Mouse (Mus musculus) forebrain, embryonic 16.5 days (tissue): ENCODE measurements around the gene Igf1r. TPM values are rescaled to one million over a fixed set of nuclear protein-coding genes. Genes with fewer than 3 reads are reported as not detected.

Source experiments
- ATAC-seq: fragments of 200-750 bp; cut with Nextera tagmentation; 2 replicates; pipeline ENCODE4 v1.8.0; 2017; ENCODE audit warnings: mild to moderate bottlenecking, moderate library complexity
- H3K27ac ChIP-seq: fragments of 300-500 bp; sonication (generic); 2 replicates; pipeline ENCODE4 v1.5.1; 2014; ENCODE audit warnings: low read length, control low read depth
- H3K27me3 ChIP-seq: fragments of 300-500 bp; sonication (generic); replicated peaks from 2 replicates; pipeline ENCODE4 v1.6.1; 2014; ENCODE audit warnings: low read length; ENCODE audit not compliant: control insufficient read depth, insufficient read depth
- H3K36me3 ChIP-seq: fragments of 300-500 bp; sonication (generic); 2 replicates; pipeline ENCODE4 v1.6.1; 2014; ENCODE audit not compliant: control insufficient read depth, insufficient read depth
- H3K4me1 ChIP-seq: fragments of 300-500 bp; sonication (generic); replicated peaks from 2 replicates; pipeline ENCODE4 v1.6.1; 2014; ENCODE audit warnings: low read length; ENCODE audit not compliant: control insufficient read depth, insufficient read depth
- H3K4me2 ChIP-seq: fragments of 300-500 bp; sonication (generic); 2 replicates; pipeline ENCODE4 v1.6.1; 2014; ENCODE audit warnings: mild to moderate bottlenecking, low read length, control low read depth
- H3K4me3 ChIP-seq: fragments of 300-500 bp; sonication (generic); replicated peaks from 2 replicates; pipeline ENCODE4 v1.5.1; 2014; ENCODE audit warnings: mild to moderate bottlenecking, low read length, control low read depth
- H3K9ac ChIP-seq: fragments of 300-500 bp; sonication (generic); replicated peaks from 2 replicates; pipeline ENCODE4 v1.6.1; 2014; ENCODE audit warnings: low read depth, low read length, control low read depth
- H3K9me3 ChIP-seq: fragments of 300-500 bp; sonication (generic); 2 replicates; pipeline ENCODE4 v1.6.1; 2016; ENCODE audit warnings: low read length; ENCODE audit not compliant: control insufficient read depth
- WGBS: fragments of 180-500 bp; shearing (Covaris S2); extraction: QIAGEN DNeasy Blood & Tissue Kit; methylation state at CpG from one replicate; pipeline ENCODE4 v1.1.7; 2014; 5-methylcytosine and 5-hydroxymethylcytosine counted together
- polyA plus RNA-seq: library from polyadenylated mRNA; unstranded; fragments of >200 nt; fragmentation: Nextera tagmentation; extraction: Ambion mirVana; gene quantifications from 2 replicates; pipeline ENCODE4 v1.2.1, GENCODE M21; 2015

Igf1r gene
- polyA plus RNA-seq, 1 experiment from 2014 or later: 27.1 TPM

GRCm38 (mm10) chr7:68022188-68022587, 69.6 kb downstream of the Igf1r start:
- Histone ChIP-seq H3K4me3 (no peak overlapping the region), H3K4me2 (no peak overlapping the region), H3K4me1 (peaks cover 10% of the 10 kb centered on the region), H3K9me3 (no peaks in the 10 kb centered on the region), H3K36me3 (no peaks in the 10 kb centered on the region), H3K9ac (no peak overlapping the region), H3K27me3 (no peaks in the 10 kb centered on the region), H3K27ac (no peak overlapping the region)
- WGBS: 84% methylated on average over 6 of the region's 6 CpGs
- ATAC-seq: no peak

DNA sequence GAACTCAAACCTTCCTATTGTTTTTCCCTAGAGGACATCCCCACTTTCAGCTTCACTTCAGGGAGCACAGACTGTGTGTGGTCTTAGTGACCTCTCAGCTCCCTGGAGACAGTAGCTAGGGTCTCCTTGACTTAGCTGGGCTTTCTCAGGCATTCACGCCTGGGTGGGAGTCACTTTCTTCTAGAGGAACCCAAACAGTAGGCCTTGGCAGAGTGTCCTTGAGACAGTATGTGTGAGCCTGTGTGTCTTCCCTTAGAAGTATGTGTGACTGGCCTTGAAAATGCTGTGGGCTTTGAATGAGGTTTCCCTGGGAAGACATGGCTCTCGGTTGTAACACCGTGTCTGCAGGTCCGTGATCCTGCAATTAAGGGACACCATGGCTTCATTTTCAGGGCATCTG, 71.3 kb downstream of the Igf1r start:
- Histone ChIP-seq H3K4me2 (no peak overlapping the region), H3K4me3 (no peak overlapping the region), H3K4me1 (peaks cover 10% of the 10 kb centered on the region), H3K27ac (no peak overlapping the region), H3K36me3 (no peaks in the 10 kb centered on the region), H3K27me3 (no peaks in the 10 kb centered on the region), H3K9ac (no peak overlapping the region), H3K9me3 (no peaks in the 10 kb centered on the region)
- ATAC-seq: no peak
- 90% methylated on average over 4 of the region's 4 CpGs for WGBS

DNA sequence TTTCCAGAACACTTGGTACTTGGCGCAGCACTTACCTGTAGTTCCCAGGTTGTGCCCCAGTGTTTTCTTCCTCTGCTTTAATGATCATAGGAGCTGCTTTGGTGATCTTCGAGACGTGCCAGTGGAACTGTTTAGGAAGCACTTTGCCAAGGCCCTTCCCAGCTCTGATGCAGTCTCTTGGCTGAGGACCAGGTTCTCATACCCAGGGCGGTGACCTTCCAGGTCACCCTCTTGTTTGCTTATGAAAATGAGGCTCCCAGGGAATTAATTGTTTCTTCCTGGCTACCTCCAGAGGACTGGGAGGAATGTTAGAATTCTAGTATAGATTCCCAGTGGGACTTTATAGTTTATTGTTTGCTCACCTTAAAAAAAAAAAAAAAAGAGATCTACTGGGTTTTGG, 72.0 kb downstream of the Igf1r start:
- Histone ChIP-seq H3K27me3 (no peaks in the 10 kb centered on the region), H3K9ac (no peak overlapping the region), H3K9me3 (no peaks in the 10 kb centered on the region), H3K27ac (no peak overlapping the region), H3K36me3 (no peaks in the 10 kb centered on the region), H3K4me1 (peaks cover 13% of the 10 kb centered on the region), H3K4me3 (no peak overlapping the region), H3K4me2 (no peak overlapping the region)
- WGBS: 65% methylated on average over 4 of the region's 4 CpGs
- no peak for ATAC-seq

DNA sequence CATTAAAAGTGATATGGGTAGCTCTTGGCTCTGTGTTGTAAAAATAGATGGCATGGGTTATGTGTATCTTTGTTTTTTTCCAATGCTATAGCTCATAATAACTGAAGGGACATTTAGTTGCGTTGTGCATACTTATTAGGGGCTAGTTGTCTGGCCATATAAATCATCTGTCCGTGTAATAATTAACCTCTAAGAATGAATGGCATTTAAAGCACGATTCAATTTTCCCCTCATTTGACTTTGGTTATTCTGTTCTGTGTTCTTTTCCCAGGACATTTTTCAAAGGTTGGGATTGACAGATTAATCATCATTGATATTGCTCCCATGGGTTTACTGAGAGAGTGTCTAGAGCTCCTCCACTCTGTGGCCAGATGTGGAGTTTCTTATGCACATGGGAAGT, 72.8 kb downstream of the Igf1r start:
- H3K9me3 ChIP-seq: no peaks in the 10 kb centered on the region
- 67% methylated on average over 3 of the region's 3 CpGs for WGBS

GRCm38 (mm10) chr7:68026076-68026475, 73.4 kb downstream of the Igf1r start:
- H3K27ac ChIP-seq: no peak overlapping the region
- whole genome bisulfite sequencing: 47% methylated on average over 9 of the region's 9 CpGs

More for the DNA sequence above, 72.8 kb downstream of the Igf1r start:
- Histone ChIP-seq H3K27me3 (no peaks in the 10 kb centered on the region), H3K4me2 (no peak overlapping the region), H3K9ac (no peak overlapping the region), H3K36me3 (no peaks in the 10 kb centered on the region), H3K27ac (no peak overlapping the region), H3K4me1 (peaks cover 20% of the 10 kb centered on the region), H3K4me3 (no peak overlapping the region)
- ATAC-seq: no peak

GRCm38 (mm10) chr7:68028167-68028566, 75.5 kb downstream of the Igf1r start:
- Histone ChIP-seq H3K4me1 (peaks cover 28% of the 10 kb centered on the region), H3K27ac (no peak overlapping the region), H3K9me3 (no peaks in the 10 kb centered on the region), H3K27me3 (no peaks in the 10 kb centered on the region), H3K4me2 (no peak overlapping the region), H3K36me3 (no peaks in the 10 kb centered on the region), H3K4me3 (no peak overlapping the region), H3K9ac (no peak overlapping the region)
- no peak for ATAC-seq
- 75% methylated on average over 4 of the region's 4 CpGs for WGBS

More at GRCm38 (mm10) chr7:68026076-68026475, 73.4 kb downstream of the Igf1r start:
- Histone ChIP-seq H3K9me3 (no peaks in the 10 kb centered on the region), H3K4me2 (no peak overlapping the region), H3K4me1 (peaks cover 27% of the 10 kb centered on the region), H3K9ac (no peak overlapping the region), H3K27me3 (no peaks in the 10 kb centered on the region), H3K4me3 (no peak overlapping the region), H3K36me3 (no peaks in the 10 kb centered on the region)
- peak; percentile 59 for ATAC-seq

DNA sequence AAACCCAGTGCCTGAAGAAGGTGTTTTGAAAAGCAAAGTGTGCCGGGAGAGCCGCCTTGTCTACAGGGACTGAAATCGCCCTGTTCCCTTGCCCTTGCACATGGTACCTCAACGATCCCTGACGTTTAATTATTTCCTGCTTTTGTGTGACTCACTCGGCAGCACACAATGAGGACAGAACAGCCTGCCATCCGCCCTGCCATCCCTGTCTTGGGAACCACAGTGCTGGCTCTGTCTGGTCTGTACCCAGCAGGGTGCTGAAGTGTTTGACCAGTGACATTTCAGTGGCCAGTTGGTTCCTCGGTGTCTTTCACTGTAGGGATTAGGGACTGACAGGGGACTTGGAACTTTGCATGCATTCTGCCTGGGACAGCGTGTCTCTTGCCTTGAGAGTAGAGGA, 78.2 kb downstream of the Igf1r start:
- no peak overlapping the region for H3K9ac ChIP-seq
- H3K27me3 ChIP-seq: no peaks in the 10 kb centered on the region
- H3K4me2 ChIP-seq: no peak overlapping the region
- peaks cover 21% of the 10 kb centered on the region for H3K4me1 ChIP-seq
- H3K4me3 ChIP-seq: no peak overlapping the region
- WGBS: 19% methylated on average over 9 of the region's 9 CpGs
- no peaks in the 10 kb centered on the region for H3K9me3 ChIP-seq
- no peaks in the 10 kb centered on the region for H3K36me3 ChIP-seq
- 0 out of 2 replicates have a peak, but pooled peaks have one; percentile 29 for ATAC-seq
- H3K27ac ChIP-seq: no peak overlapping the region

DNA sequence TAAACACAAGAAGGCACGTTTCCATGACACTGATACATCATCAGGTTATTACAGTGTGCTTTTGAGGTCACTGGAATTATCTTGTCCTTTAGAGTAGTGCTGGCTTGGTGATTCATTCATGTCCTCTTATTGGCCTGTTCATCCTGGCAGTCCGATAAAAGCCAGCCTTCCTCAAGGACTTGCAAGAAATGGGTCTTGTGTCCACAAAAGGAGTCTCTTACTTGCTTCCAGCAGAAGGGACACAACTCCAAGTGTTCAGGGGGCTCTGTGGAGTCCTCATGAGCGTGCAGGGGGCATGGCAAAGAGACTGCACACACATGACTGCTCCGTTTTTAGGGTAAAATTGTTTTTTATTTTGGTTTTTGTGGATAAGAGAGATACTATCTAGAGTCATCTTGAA, 83.9 kb downstream of the Igf1r start:
- no peak overlapping the region for H3K9ac ChIP-seq
- no peaks in the 10 kb centered on the region for H3K27me3 ChIP-seq
- H3K9me3 ChIP-seq: no peaks in the 10 kb centered on the region
- WGBS: 90% methylated on average over 4 of the region's 4 CpGs
- H3K4me1 ChIP-seq: no peaks in the 10 kb centered on the region
- H3K4me3 ChIP-seq: no peak overlapping the region
- no peak overlapping the region for H3K27ac ChIP-seq
- no peaks in the 10 kb centered on the region for H3K36me3 ChIP-seq
- no peak for ATAC-seq
- no peak overlapping the region for H3K4me2 ChIP-seq

GRCm38 (mm10) chr7:68038846-68039245, 86.2 kb downstream of the Igf1r start:
- 71% methylated on average over 8 of the region's 8 CpGs for WGBS

GRCm38 (mm10) chr7:68039550-68039949, 86.9 kb downstream of the Igf1r start:
- ATAC-seq: no peak
- H3K4me3 ChIP-seq: no peak overlapping the region
- H3K9me3 ChIP-seq: no peaks in the 10 kb centered on the region
- H3K27me3 ChIP-seq: no peaks in the 10 kb centered on the region
- H3K4me1 ChIP-seq: no peaks in the 10 kb centered on the region
- no peak overlapping the region for H3K4me2 ChIP-seq
- 73% methylated on average over 2 of the region's 2 CpGs for WGBS
- H3K9ac ChIP-seq: no peak overlapping the region
- no peak overlapping the region for H3K27ac ChIP-seq
- H3K36me3 ChIP-seq: no peaks in the 10 kb centered on the region

More at GRCm38 (mm10) chr7:68038846-68039245, 86.2 kb downstream of the Igf1r start:
- no peaks in the 10 kb centered on the region for H3K27me3 ChIP-seq
- no peaks in the 10 kb centered on the region for H3K36me3 ChIP-seq
- no peaks in the 10 kb centered on the region for H3K9me3 ChIP-seq
- no peaks in the 10 kb centered on the region for H3K4me1 ChIP-seq
- no peak overlapping the region for H3K9ac ChIP-seq
- H3K27ac ChIP-seq: no peak overlapping the region
- no peak overlapping the region for H3K4me2 ChIP-seq
- no peak for ATAC-seq
- no peak overlapping the region for H3K4me3 ChIP-seq
